Mouse (Mus musculus) skeletal muscle tissue, postnatal 0 days (tissue): Measurements from ENCODE around the gene Ovgp1. TPM values are rescaled to one million over a fixed set of nuclear protein-coding genes. Genes with fewer than 3 reads are reported as not detected.

Experiments
- polyA plus RNA-seq: library from polyadenylated mRNA; unstranded; fragments of >200 nt; fragmentation: Nextera tagmentation; extraction: Ambion mirVana; gene quantifications from 2 replicates; pipeline ENCODE4 v1.2.1, GENCODE M21; 2015

Gene Ovgp1
- 1.3 and 1.9 TPM in 2 replicates for polyA plus RNA-seq

GRCm38 (mm10) chr3:105973411-105973810 lies at the start of gene Ovgp1:
TSS of gene Ovgp1 (plus strand) at chr3:105973711.

GRCm38 (mm10) chr3:105932240-105933071 lies 41.1 kb upstream of the Ovgp1 start, which contains the start of gene I830077J02Rik:
TSS of gene I830077J02Rik (minus strand) at chr3:105932664.

GRCm38 (mm10) chr3:105958974-105959580 lies 14.4 kb upstream of the Ovgp1 start, which contains the start of gene Wdr77:
TSS of gene Wdr77 (plus strand) at chr3:105959369.

GRCm38 (mm10) chr3:105959999-105960398 lies 13.5 kb upstream of the Ovgp1 start, which contains the start of gene Atp5f1:
TSS of gene Atp5f1 (minus strand) at chr3:105960099.

GRCm38 (mm10) chr3:106014546-106014945 lies 41.0 kb downstream of the Ovgp1 start, which contains the start of gene Pifo:
TSS of gene Pifo (minus strand) at chr3:106014646.

GRCm38 (mm10) chr3:106032781-106033180 lies 59.3 kb downstream of the Ovgp1 start, which contains the start of gene Chil5:
TSS of gene Chil5 (minus strand) at chr3:106032814.

Other genes starting within 250 kb of the Ovgp1 start
- gene Rap1a, start 172.4 kb upstream of the Ovgp1 start, polyA plus RNA-seq = 110 and 128 TPM in 2 replicates
- gene Adora3, start 102.9 kb upstream of the Ovgp1 start, polyA plus RNA-seq = 3.4 and 5.3 TPM in 2 replicates
- 0.18 TPM in 2 replicates for gene Tmigd3, start 102.8 kb upstream of the Ovgp1 start, polyA plus RNA-seq
- gene I830077J02Rik, start 41.0 kb upstream of the Ovgp1 start, polyA plus RNA-seq = 0.95 and 1.9 TPM in 2 replicates
- 56.9 and 63.5 TPM in 2 replicates for gene Wdr77, start 14.3 kb upstream of the Ovgp1 start, polyA plus RNA-seq
- 1,053 and 1,137 TPM in 2 replicates for gene Atp5f1, start 13.6 kb upstream of the Ovgp1 start, polyA plus RNA-seq
- 0.15 TPM in 1 of 2 replicates, not detected in the other for gene Pifo, start 40.9 kb downstream of the Ovgp1 start, polyA plus RNA-seq
- 0.27 TPM in 1 of 2 replicates, not detected in the other for gene Chil5, start 59.1 kb downstream of the Ovgp1 start, polyA plus RNA-seq
- gene Chia1, start 139.5 kb downstream of the Ovgp1 start, polyA plus RNA-seq = not detected in 2 replicates
- 0.52 TPM in 1 of 2 replicates, not detected in the other for gene Chil3, start 193.9 kb downstream of the Ovgp1 start, polyA plus RNA-seq
- not detected in 2 replicates for gene Chil4, start 245.8 kb downstream of the Ovgp1 start, polyA plus RNA-seq